Comparison of ENCODE assay signal across 17 mouse cellular contexts in genomic region chr9:52234775-52235174, GRCm38 (mm10).
DNase-seq lines count a peak whose midpoint lies in the region; ATAC-seq lines count a peak whose summit lies in the region.
"Had no signal": no experiment of that assay in that cellular context is flagged by ENCODE, and none has a peak within 500 bp of the region (broad histone marks: within the 10 kb centered on the region; RNA-seq: fewer than 3 reads in every experiment).

No protein-coding gene starts in this region.

- peak; percentile 63 for ATAC-seq in megakaryocyte progenitor cell, adult 5-6 weeks (replicated peaks; ENCODE audit: poor library complexity)
- ATAC-seq: activated CD4-positive, CD25-positive, alpha-beta regulatory T cell, adult 4 months; CD4-positive, CD25-positive, alpha-beta regulatory T cell, adult 4 months; hindbrain, postnatal 0 days; Patski had no signal

- peak; percentile 34 to 40 for DNase-seq in spleen, postnatal 36 days (ENCODE audit: low spot score in 2 of 2)
- DNase-seq in spleen, postnatal 10 days (ENCODE audit: low spot score in 2 of 2), result no peak
- DNase-seq in brain, adult 2 months (ENCODE audit: low read depth, low spot score), result peak; percentile 36
- no peak for DNase-seq in retina, embryonic 14.5 days (ENCODE audit: low spot score)
- no peak for DNase-seq in embryo, embryonic 11 days
- DNase-seq: adrenal gland, postnatal 14 days; cerebellum, adult 18-20 months; cerebellum, postnatal 10 days; gastrocnemius, adult 2 months; gastrocnemius, postnatal 25 days; heart, adult 18-20 months; heart, postnatal 14 days had no signal

Comparison
In these comparisons a context has a peak if more than half of its experiments do, and no peak if none do; other contexts are left out.
1. DNase-seq: peak in spleen, postnatal 36 days (2 of 2) and brain, adult 2 months (single experiment); none in spleen, postnatal 10 days (0 of 2), retina, embryonic 14.5 days (single experiment) and embryo, embryonic 11 days (single experiment).